7 mouse cellular contexts compared by ENCODE assay signal in the genomic region with DNA sequence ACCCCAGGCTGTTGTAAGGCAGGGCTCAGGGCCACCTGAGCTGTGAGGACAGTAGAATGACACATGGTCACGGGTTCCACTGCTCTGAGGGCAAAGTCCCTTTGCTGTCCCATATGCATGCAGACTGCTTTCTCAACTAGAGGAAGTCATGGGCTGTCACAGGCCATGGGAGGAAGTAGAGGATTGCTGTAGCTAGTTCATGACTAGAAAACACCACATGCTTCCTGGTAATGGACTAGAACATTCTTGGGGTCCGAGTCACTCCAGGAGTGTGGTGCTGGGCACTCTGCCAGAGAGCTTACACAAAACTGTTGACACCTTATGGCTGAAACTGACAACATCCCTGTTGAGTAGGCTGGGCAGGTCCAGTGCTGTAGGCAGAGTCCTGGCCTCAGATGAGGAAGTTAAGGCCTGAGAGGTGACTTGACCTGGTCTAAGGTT. TPM values are rescaled to one million over a fixed set of nuclear protein-coding genes. Genes with fewer than 3 reads are reported as not detected.
DNase-seq lines count a peak whose midpoint lies in the region; ATAC-seq and TF ChIP-seq lines count a peak whose summit lies in the region.
"Not testable (repeated sequence)": the region's sequence is repeated elsewhere in the genome, so short reads cannot be mapped to it uniquely, and the experiment has no call there.

No protein-coding gene starts in this region.

- H3K9me3 ChIP-seq in CH12.LX (replicated peaks; ENCODE audit: low read length); liver, embryonic 11.5 days (ENCODE audit: control insufficient read depth, low read length); lung, embryonic 14.5 days (ENCODE audit: low read depth, low read length): not testable (repeated sequence)

- TF ChIP-seq CTCF in CH12.LX (conservative IDR thresholded peaks at IDR 0.05 in 1 of 2, IDR thresholded peaks at IDR 0.05 in 1 of 2; ENCODE audit: low read depth in 2 of 2, low read length in 2 of 2); lung, embryonic 14.5 days (IDR thresholded peaks at IDR 0.05; ENCODE audit: low read depth): not testable (repeated sequence)

- not testable (repeated sequence) for TF ChIP-seq RAD21 in CH12.LX (IDR thresholded peaks at IDR 0.05; ENCODE audit: low read depth, low read length)

- WGBS in liver, embryonic 11.5 days, result 45% methylated on average over 2 of the region's 2 CpGs
- 59% methylated on average over 2 of the region's 2 CpGs for WGBS in lung, embryonic 14.5 days

- H3K36me3 ChIP-seq in CH12.LX (replicated peaks in 1 of 2; ENCODE audit: control insufficient read depth in 1 of 2, insufficient read depth in 1 of 2, low read length in 1 of 2); liver, embryonic 11.5 days (ENCODE audit: control insufficient read depth, insufficient read depth, low read length); lung, embryonic 14.5 days (ENCODE audit: insufficient read depth): not testable (repeated sequence)

- H3K9ac ChIP-seq in CH12.LX (ENCODE audit: insufficient read depth, low read depth); liver, embryonic 11.5 days (ENCODE audit: low read depth, low read length); lung, embryonic 14.5 days: not testable (repeated sequence)

- not testable (repeated sequence) for TF ChIP-seq EP300 in CH12.LX (IDR thresholded peaks at IDR 0.05; ENCODE audit: low read length)

- dilution Hi-C loops in CH12.LX (cut with MboI; ENCODE audit: extremely low pct_ligation_motif_present, extremely low pct_unique_long_range_greater_than_20kb, low sequenced_read_pairs), result not testable (repeated sequence)

- peak overlapping the region; percentile 33; the same call in 1 of the 2 replicates for H3K27ac ChIP-seq in CH12.LX (ENCODE audit: insufficient read depth, low read depth)
- H3K27ac ChIP-seq in liver, embryonic 11.5 days (ENCODE audit: low read depth, low read length); lung, embryonic 14.5 days (ENCODE audit: low read depth): not testable (repeated sequence)

- peak overlapping the region in 1 of 3 experiments; percentile 3 for H3K4me3 ChIP-seq in CH12.LX (replicated peaks in 1 of 3; ENCODE audit: low read depth in 2 of 3, low read length in 2 of 3, poor library complexity in 1 of 3)
- H3K4me3 ChIP-seq in liver, embryonic 11.5 days (ENCODE audit: low read depth, low read length); lung, embryonic 14.5 days (ENCODE audit: low read depth, low read length): not testable (repeated sequence)

- not testable (repeated sequence) for H3K79me2 ChIP-seq in CH12.LX (replicated peaks; ENCODE audit: control insufficient read depth, extremely low read depth, insufficient read depth, poor library complexity, severe bottlenecking)

- H3K4me2 ChIP-seq in CH12.LX (ENCODE audit: insufficient read depth, low read depth, poor library complexity, severe bottlenecking); liver, embryonic 11.5 days; lung, embryonic 14.5 days: not testable (repeated sequence)

- not testable (repeated sequence) for TF ChIP-seq POLR2A in CH12.LX (IDR thresholded peaks at IDR 0.05; ENCODE audit: low read depth, low read length)

- ATAC-seq in erythroid progenitor cell, adult 5-6 weeks (replicated peaks; ENCODE audit: low FRiP score, poor library complexity, severe bottlenecking), result peak; percentile 34; the same call in 1 of the 2 replicates
- ATAC-seq in hematopoietic stem cell, adult 5-6 weeks (replicated peaks in 1 of 2; ENCODE audit: insufficient read depth in 1 of 2, low FRiP score in 2 of 2, low TSS enrichment in 1 of 2, low read depth in 1 of 2, poor library complexity in 2 of 2, severe bottlenecking in 2 of 2), result peak; percentile 90 to 94
- ATAC-seq in liver, embryonic 11.5 days (replicated peaks; ENCODE audit: low FRiP score), result 0 out of 2 replicates have a peak, but pooled peaks have one; percentile 20
- peak; percentile 56; the same call in 1 of the 2 replicates for ATAC-seq in lung, embryonic 14.5 days (ENCODE audit: insufficient read depth)
- peak; percentile 92 for ATAC-seq in megakaryocyte progenitor cell, adult 5-6 weeks (replicated peaks; ENCODE audit: poor library complexity)

- in situ Hi-C loops in CH12.LX (cut with MboI; ENCODE audit: low pct_ligation_motif_present, low pct_unique_long_range_greater_than_20kb, low sequenced_read_pairs), result not testable (repeated sequence)

- not testable (repeated sequence) for DNase-seq in CH12.LX (ENCODE audit: extremely low read depth); liver, embryonic 11.5 days (ENCODE audit: low spot score); lung, embryonic 14.5 days
- peak; percentile 49 to 56 for DNase-seq in spleen, postnatal 36 days (ENCODE audit: low spot score in 2 of 2)

- H3K4me1 ChIP-seq in CH12.LX (ENCODE audit: control insufficient read depth in 1 of 2, insufficient read depth in 2 of 2), result peaks cover 16 to 65% of the 10 kb centered on the region in 2 experiments
- not testable (repeated sequence) for H3K4me1 ChIP-seq in liver, embryonic 11.5 days (replicated peaks; ENCODE audit: control insufficient read depth, insufficient read depth, low read length); lung, embryonic 14.5 days (ENCODE audit: insufficient read depth)

- H3K27me3 ChIP-seq in CH12.LX (replicated peaks); liver, embryonic 11.5 days (replicated peaks; ENCODE audit: control insufficient read depth, insufficient read depth, low read length); lung, embryonic 14.5 days (ENCODE audit: insufficient read depth, low read length): not testable (repeated sequence)

RNA-seq across cellular contexts. Expression of a gene that starts 31.8 kb away (rescaled TPM):
- total RNA-seq in CH12.LX (2012; rRNA removed) (73.4 and 84.3 TPM in 2 replicates), CH12.LX (2014; rRNA removed) (58.5 and 63.7 TPM in 2 replicates)
- 201 and 238 TPM in 2 replicates for polyA plus RNA-seq in CH12.LX (2012; ENCODE audit: insufficient read length, low read depth)
- 859 and 885 TPM in 2 replicates for total RNA-seq in erythroid progenitor cell, adult 5-6 weeks (2015; ENCODE audit: low replicate concordance)
- total RNA-seq in erythroid progenitor cell, adult 5-6 weeks (2017; ENCODE audit: low replicate concordance), result 748 and 1,226 TPM in 2 replicates
- total RNA-seq in hematopoietic stem cell, adult 5-6 weeks (2017), result 70.4 and 76.6 TPM in 2 replicates
- polyA plus RNA-seq in liver, embryonic 11.5 days (2014; fragmentation: Nextera tagmentation; extraction: Ambion mirVana), result 116 and 118 TPM in 2 replicates
- polyA plus RNA-seq in lung, embryonic 14.5 days (2014; fragmentation: Nextera tagmentation; extraction: Ambion mirVana), result 120 and 137 TPM in 2 replicates
- total RNA-seq in megakaryocyte progenitor cell, adult 5-6 weeks (2015), result 179 and 188 TPM in 2 replicates
- 95.9 and 97.2 TPM in 2 replicates for total RNA-seq in megakaryocyte progenitor cell, adult 5-6 weeks (2017)

RNA-seq across cellular contexts. Expression of a gene that starts 49.2 kb away (rescaled TPM):
- total RNA-seq in CH12.LX (2012; rRNA removed) (284 and 317 TPM in 2 replicates), CH12.LX (2014; rRNA removed) (279 and 303 TPM in 2 replicates)
- polyA plus RNA-seq in CH12.LX (2012; ENCODE audit: insufficient read length, low read depth), result 2,849 and 3,031 TPM in 2 replicates
- 2,541 and 2,855 TPM in 2 replicates for total RNA-seq in erythroid progenitor cell, adult 5-6 weeks (2015; ENCODE audit: low replicate concordance)
- total RNA-seq in erythroid progenitor cell, adult 5-6 weeks (2017; ENCODE audit: low replicate concordance), result 1,910 and 2,502 TPM in 2 replicates
- total RNA-seq in hematopoietic stem cell, adult 5-6 weeks (2017), result 535 and 658 TPM in 2 replicates
- polyA plus RNA-seq in liver, embryonic 11.5 days (2014; fragmentation: Nextera tagmentation; extraction: Ambion mirVana), result 3,796 and 3,887 TPM in 2 replicates
- polyA plus RNA-seq in lung, embryonic 14.5 days (2014; fragmentation: Nextera tagmentation; extraction: Ambion mirVana), result 1,651 and 1,692 TPM in 2 replicates
- total RNA-seq in megakaryocyte progenitor cell, adult 5-6 weeks (2015), result 1,115 and 1,144 TPM in 2 replicates
- 325 and 354 TPM in 2 replicates for total RNA-seq in megakaryocyte progenitor cell, adult 5-6 weeks (2017)

Comparison
In these comparisons a context has a peak if more than half of its experiments do, and no peak if none do; other contexts are left out.
1. ATAC-seq: peak in every context shown above with its lines; median percentile 92 in hematopoietic stem cell, adult 5-6 weeks; 92 in megakaryocyte progenitor cell, adult 5-6 weeks; 56 in lung, embryonic 14.5 days; 34 in erythroid progenitor cell, adult 5-6 weeks; 20 in liver, embryonic 11.5 days.